Mouse (Mus musculus) lung, adult 2 months (tissue): Measurements from ENCODE around the gene Slc26a10.

ENCODE experiments used
- CTCF ChIP-seq: fragments of 200-500 bp; IDR thresholded peaks from 2 replicates; pipeline ENCODE4 v1.5.1; 2011; ENCODE audit warnings: mild to moderate bottlenecking, low read length, control low read depth; ENCODE audit not compliant: insufficient read depth
- POLR2A ChIP-seq: fragments of 200-500 bp; IDR thresholded peaks from 2 replicates; pipeline ENCODE4 v1.6.1; 2011; ENCODE audit warnings: low read depth, mild to moderate bottlenecking, control low read depth, low read length, borderline replicate concordance; ENCODE audit errors: extremely low read depth

DNA sequence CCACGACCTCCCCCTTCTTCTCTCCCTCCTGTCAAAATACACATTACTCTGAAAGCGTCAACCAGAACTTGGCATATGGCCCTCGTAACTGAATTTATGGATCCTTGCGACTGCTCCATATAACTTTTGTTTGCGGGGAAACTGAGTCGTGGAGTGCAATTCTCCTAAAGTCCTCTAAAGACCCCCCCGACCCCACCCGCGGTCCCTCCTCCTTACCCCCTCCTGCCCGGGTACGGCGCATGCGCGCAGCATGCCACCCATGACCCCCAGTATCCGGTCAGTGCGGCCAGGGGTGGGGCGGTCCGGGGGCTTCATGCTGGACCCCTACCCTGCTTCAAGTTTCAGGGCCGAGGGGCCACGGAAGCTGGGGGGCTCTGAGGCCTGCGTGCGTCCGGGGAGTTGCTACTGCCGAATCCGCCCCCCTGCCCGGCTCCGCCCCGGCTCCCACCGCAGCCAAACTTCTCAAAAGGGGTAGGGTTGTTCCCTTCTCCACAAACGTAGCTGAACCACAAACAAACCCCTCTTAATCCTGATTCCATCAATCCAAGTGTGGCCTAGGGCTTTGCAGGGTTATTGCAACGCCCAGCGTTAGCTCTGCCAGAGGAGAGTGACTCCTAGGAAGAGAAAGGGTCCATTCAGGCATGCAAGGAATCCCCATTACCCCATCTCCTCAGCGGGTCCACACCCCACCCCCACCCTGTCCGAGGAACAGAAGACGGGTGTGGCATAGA is 9.4 kb upstream of the Slc26a10 start, which contains the start of gene Arhgef25:
- TF ChIP-seq CTCF (no peak), POLR2A (0 out of 2 replicates have a peak, but pooled peaks have one; percentile 7)
